Mouse (Mus musculus) lung, adult 2 months (tissue): ENCODE measurements around the gene Mcub.

ENCODE experiments used
- CTCF ChIP-seq: fragments of 200-500 bp; IDR thresholded peaks from 2 replicates; pipeline ENCODE4 v1.5.1; 2011; ENCODE audit warnings: mild to moderate bottlenecking, low read length, control low read depth; ENCODE audit not compliant: insufficient read depth
- POLR2A ChIP-seq: fragments of 200-500 bp; IDR thresholded peaks from 2 replicates; pipeline ENCODE4 v1.6.1; 2011; ENCODE audit warnings: low read depth, mild to moderate bottlenecking, control low read depth, low read length, borderline replicate concordance; ENCODE audit errors: extremely low read depth

DNA sequence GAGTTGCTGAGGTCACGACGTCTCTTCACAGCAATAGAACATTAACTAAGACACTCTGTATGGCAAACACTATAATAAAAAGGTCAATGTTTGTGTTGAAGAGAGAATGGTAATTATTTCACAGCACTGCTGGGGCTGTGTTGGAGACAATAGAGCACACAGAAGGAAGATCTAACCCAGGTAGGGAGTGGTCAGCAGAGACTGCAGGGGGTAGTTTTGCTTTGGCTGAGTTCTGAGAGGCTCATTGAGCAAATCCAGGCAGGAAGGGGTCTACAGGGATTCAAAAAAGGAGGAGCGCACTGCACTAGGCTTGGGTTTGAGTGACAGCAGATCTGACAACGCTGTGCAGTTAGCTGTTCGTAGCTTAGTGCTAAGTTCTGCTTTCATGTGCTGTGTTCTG lies 6.3 kb upstream of the Mcub start:
- TF ChIP-seq CTCF: no peak
- no peak for TF ChIP-seq POLR2A
